Mouse (Mus musculus) liver, adult 2 months (tissue): ENCODE data around the gene Tefm. TPM values are rescaled to one million over a fixed set of nuclear protein-coding genes. Genes with fewer than 3 reads are reported as not detected.
"Not testable (repeated sequence)": the region's sequence is repeated elsewhere in the genome, so short reads cannot be mapped to it uniquely, and the experiment has no call there.

Experiments
- DNase-seq: peaks from one replicate; pipeline ENCODE4 v3.0.0-alpha.2; 2011; ENCODE audit warnings: low read depth, low spot score; ENCODE audit errors: extremely low read depth
- H3K27ac ChIP-seq: fragments of 200-500 bp; replicated peaks from 2 replicates; pipeline ENCODE4 v1.5.1; 2012; ENCODE audit warnings: low read depth, mild to moderate bottlenecking, control low read depth, inconsistent platforms, low read length; ENCODE audit not compliant: insufficient read depth
- H3K27me3 ChIP-seq: fragments of 200-500 bp; 2 replicates; pipeline ENCODE4 v1.6.1; 2012; ENCODE audit warnings: mild to moderate bottlenecking, moderate library complexity, low read length, inconsistent platforms; ENCODE audit not compliant: control insufficient read depth, insufficient read depth
- H3K36me3 ChIP-seq: fragments of 200-500 bp; 2 replicates; pipeline ENCODE4 v1.6.1; 2012; ENCODE audit warnings: low read length, inconsistent platforms; ENCODE audit not compliant: control insufficient read depth, insufficient read depth
- H3K4me1 ChIP-seq: fragments of 200-500 bp; 2 replicates; pipeline ENCODE4 v1.6.1; 2011; ENCODE audit warnings: low read length; ENCODE audit not compliant: control insufficient read depth, insufficient read depth
- H3K4me3 ChIP-seq: fragments of 200-500 bp; 2 replicates; pipeline ENCODE4 v1.5.1; 2011; ENCODE audit warnings: low read depth, mild to moderate bottlenecking, control low read depth, low read length, moderate library complexity; ENCODE audit not compliant: insufficient read depth
- H3K79me2 ChIP-seq: fragments of 200-500 bp; 2 replicates; pipeline ENCODE4 v1.6.1; 2012; ENCODE audit warnings: inconsistent platforms, mild to moderate bottlenecking, low read length, moderate library complexity; ENCODE audit not compliant: control insufficient read depth, insufficient read depth
- H3K9ac ChIP-seq: fragments of 200-500 bp; 2 replicates; pipeline ENCODE4 v1.6.1; 2012; ENCODE audit warnings: low read depth, mild to moderate bottlenecking, control low read depth, inconsistent platforms, low read length
- CTCF ChIP-seq: fragments of 200-500 bp; IDR thresholded peaks from 2 replicates; pipeline ENCODE4 v1.5.1; 2011; ENCODE audit warnings: low read depth, low read length, control low read depth
- POLR2A ChIP-seq: fragments of 200-500 bp; IDR thresholded peaks from 2 replicates; pipeline ENCODE4 v1.6.1; 2011; ENCODE audit warnings: low read length, control low read depth; ENCODE audit not compliant: insufficient read depth; ENCODE audit errors: extremely low read depth
- WGBS: fragments of 180-500 bp; shearing (Covaris S2); methylation state at CpG from one replicate; pipeline ENCODE4 v1.1.7; 2018; 5-methylcytosine and 5-hydroxymethylcytosine counted together
- polyA plus RNA-seq: library from polyadenylated mRNA; depleted of rRNA; stranded (reverse); fragments of >200 nt; gene quantifications from 2 replicates; pipeline ENCODE4 v1.2.3, GENCODE M21; 2012
- total RNA-seq: library from RNA; depleted of rRNA; stranded (reverse); fragments of >200 nt; gene quantifications from 2 replicates; pipeline ENCODE4 v1.2.3, GENCODE M21; 2014

The Tefm gene
- total and polyA plus RNA-seq, 2 experiments: 5.0 to 20.5 TPM

DNA sequence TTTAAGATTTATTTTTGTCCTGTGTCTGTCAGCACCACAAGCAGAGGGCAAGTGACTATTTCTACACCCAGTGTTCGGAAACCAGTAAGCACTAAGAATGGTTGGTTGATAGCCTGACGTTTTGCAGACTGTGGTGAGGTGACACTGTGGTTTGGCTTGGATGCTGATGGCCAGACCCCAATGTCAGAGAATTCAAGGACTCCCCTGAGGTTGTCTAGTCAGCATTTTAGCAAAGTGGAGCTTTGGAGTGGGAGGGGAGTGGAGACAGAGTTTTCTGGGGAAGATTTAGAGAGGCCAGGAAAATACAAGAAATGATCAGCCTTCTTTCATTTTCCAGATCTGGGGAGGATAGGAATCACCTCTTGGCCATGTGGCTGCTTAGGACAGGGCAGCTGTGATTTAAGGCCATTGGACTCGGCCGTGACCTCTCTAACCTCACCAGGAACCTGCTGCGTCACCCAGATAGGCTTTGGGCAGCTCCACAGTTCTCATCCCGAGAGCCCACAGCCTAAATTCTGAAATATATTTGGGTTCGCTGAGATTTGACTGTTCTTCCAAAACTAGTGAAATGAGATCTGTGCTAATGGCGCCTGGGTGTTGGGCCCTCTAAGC lies 7.5 kb upstream of the Tefm start:
- H3K79me2 ChIP-seq: peaks cover 6% of the 10 kb centered on the region; the same call in 1 of the 2 replicates
- H3K36me3 ChIP-seq: no peaks in the 10 kb centered on the region
- peaks cover 11% of the 10 kb centered on the region for H3K4me1 ChIP-seq
- no peak overlapping the region for H3K9ac ChIP-seq
- peak overlapping the region; percentile 5 for H3K27ac ChIP-seq
- H3K27me3 ChIP-seq: no peaks in the 10 kb centered on the region
- no peak overlapping the region for H3K4me3 ChIP-seq
- 80% methylated on average over 8 of the region's 8 CpGs for WGBS
- TF ChIP-seq CTCF (no peak), POLR2A (no peak)
- peak; percentile 82 for DNase-seq

DNA sequence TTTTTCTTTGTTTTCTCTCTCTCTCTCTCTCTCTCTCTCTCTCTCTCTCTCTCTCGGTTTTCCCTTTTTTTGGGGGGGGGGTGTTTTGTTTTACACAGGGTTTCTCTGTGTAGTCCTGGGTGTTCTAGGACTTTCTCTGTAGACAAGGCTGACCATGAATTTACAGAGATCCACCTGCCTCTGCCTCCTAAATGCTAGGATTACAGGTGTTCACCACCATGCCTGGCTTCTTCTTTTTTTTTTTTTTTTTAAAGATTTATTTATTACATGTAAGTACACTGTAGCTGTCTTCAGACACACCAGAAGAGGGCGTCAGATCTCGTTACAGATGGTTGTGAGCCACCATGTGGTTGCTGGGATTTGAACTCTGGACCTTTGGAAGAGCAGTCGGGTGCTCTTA lies 7.0 kb upstream of the Tefm start:
- 61% methylated on average over 2 of the region's 4 CpGs for WGBS
- not testable (repeated sequence) for H3K36me3 ChIP-seq, H3K79me2 ChIP-seq

DNA sequence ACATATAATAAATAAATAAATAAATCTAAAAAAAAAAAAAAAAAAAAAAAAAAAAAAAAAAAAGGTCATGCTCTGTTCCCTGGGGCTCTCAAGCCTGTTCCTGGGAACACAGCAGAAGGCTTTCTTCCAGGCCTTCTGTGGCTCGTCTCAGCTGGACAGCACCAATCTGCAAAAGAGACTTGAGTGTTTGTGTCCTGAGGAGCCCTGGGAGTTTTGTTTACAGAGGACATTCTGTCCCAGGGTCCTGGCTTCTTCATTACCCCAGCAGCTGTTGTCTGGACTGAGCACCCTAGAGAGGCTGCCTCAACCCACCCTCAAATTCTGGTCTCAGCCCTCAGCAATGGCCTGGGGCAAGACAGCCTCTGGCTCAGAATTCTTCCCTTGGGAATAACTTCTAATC lies 6.3 kb upstream of the Tefm start:
- Histone ChIP-seq H3K27ac (no peak overlapping the region), H3K9ac (no peak overlapping the region), H3K27me3 (no peaks in the 10 kb centered on the region), H3K79me2 (no peaks in the 10 kb centered on the region), H3K4me3 (no peak overlapping the region), H3K36me3 (no peaks in the 10 kb centered on the region), H3K4me1 (peaks cover 10% of the 10 kb centered on the region)
- no peak for TF ChIP-seq POLR2A
- TF ChIP-seq CTCF: no peak
- 89% methylated on average over 1 of the region's 1 CpGs for WGBS
- DNase-seq: peak; percentile 58

More for the DNA sequence above, 7.0 kb upstream of the Tefm start:
- H3K27me3 ChIP-seq, DNase-seq, H3K9ac ChIP-seq, H3K4me3 ChIP-seq, H3K27ac ChIP-seq: not testable (repeated sequence)
- H3K4me1 ChIP-seq: peaks cover 11% of the 10 kb centered on the region

DNA sequence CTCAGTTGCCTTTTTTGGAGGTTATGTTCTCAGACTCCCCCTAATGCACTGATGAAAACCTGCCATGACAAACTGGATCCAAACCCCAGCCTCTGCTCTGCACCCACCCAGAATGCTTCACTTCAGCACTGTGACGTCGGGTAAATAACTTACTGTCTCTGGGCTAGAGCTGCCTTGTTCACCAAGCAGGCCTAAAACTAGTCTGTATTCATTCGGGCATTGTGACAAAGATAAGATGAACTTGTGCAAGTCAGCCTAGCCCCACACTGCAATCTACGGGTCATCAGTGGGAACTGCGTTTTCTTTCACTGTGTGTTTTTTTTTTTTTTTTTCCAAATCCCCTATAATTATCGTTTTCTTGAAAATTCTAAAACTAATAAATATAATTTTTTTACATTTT lies 5.8 kb upstream of the Tefm start:
- WGBS: 59% methylated on average over 6 of the region's 6 CpGs
- no peak for DNase-seq
- Histone ChIP-seq H3K79me2 (no peaks in the 10 kb centered on the region; the same call in 1 of the 2 replicates), H3K4me1 (peaks cover 12% of the 10 kb centered on the region), H3K9ac (no peak overlapping the region), H3K27ac (no peak overlapping the region; the same call in 1 of the 2 replicates), H3K36me3 (no peaks in the 10 kb centered on the region), H3K4me3 (no peak overlapping the region), H3K27me3 (no peaks in the 10 kb centered on the region)
- TF ChIP-seq CTCF (no peak), POLR2A (no peak)

DNA sequence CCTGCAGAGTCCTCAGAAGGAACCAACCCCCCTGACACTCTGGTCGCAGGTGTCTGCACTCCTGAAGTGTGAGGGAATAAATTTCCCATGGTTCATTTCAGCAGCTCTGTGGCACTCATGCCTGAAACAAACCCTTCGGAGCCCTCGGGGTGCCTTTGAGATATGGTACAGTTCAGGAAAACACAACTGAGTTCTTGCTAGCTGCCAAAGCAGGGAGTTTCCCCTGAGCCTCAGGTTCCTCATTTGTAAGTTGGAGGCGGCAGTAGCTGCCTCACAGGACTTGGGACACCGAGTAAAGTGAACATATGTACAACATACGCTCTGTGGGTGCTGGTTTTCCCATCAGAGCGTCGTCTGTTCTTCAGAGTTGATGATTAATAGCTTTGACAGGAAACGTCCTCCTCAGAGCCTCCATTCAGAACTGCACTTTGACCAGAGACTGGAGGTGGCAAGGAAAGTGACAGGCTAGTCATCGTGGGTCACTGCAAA lies 3.9 kb upstream of the Tefm start:
- Histone ChIP-seq H3K27me3 (no peaks in the 10 kb centered on the region), H3K36me3 (no peaks in the 10 kb centered on the region), H3K79me2 (no peaks in the 10 kb centered on the region; the same call in 1 of the 2 replicates), H3K4me3 (no peak overlapping the region), H3K4me1 (peaks cover 14% of the 10 kb centered on the region), H3K9ac (peak overlapping the region; percentile 61), H3K27ac (peak overlapping the region; percentile 95)
- TF ChIP-seq POLR2A: 0 out of 2 replicates have a peak, but pooled peaks have one; percentile 5
- no peak for TF ChIP-seq CTCF
- 2% methylated on average over 10 of the region's 10 CpGs for WGBS
- DNase-seq: peak; percentile 90

DNA sequence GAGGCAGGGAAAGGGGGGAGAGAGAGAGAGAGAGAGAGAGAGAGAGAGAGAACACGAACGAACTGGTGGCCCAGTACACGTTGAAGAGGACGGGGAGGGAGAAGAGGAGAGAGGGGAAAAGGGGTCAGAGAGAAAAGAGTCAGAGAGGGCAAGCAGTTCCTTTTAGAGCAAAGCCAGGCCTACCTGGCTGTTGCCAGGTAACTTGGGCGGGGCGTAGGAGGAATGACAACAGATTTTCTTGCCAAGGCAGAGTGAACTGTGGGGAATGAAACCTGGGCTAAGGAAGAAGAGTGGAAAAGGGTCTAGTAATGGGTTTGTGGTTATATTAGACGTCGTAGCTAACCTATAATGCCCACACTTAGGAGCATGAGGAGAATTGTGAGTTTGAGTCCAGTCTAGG lies 897 bp upstream of the Tefm start:
- Histone ChIP-seq H3K4me1 (peaks cover 14% of the 10 kb centered on the region), H3K9ac (0 out of 2 replicates have a peak overlapping the region, but pooled peaks have one; percentile 4), H3K27ac (0 out of 2 replicates have a peak overlapping the region, but pooled peaks have one; percentile 24), H3K79me2 (no peaks in the 10 kb centered on the region; the same call in 1 of the 2 replicates), H3K36me3 (peaks cover 2% of the 10 kb centered on the region; the same call in 1 of the 2 replicates), H3K4me3 (no peak overlapping the region), H3K27me3 (no peaks in the 10 kb centered on the region)
- no peak for DNase-seq
- TF ChIP-seq POLR2A (no peak), CTCF (no peak)
- 47% methylated on average over 8 of the region's 8 CpGs for WGBS
